Mouse (Mus musculus) neural tube, embryonic 11.5 days (tissue): ENCODE results near the gene Pdcd7. TPM values are rescaled to one million over a fixed set of nuclear protein-coding genes. Genes with fewer than 3 reads are reported as not detected.

Source experiments
- ATAC-seq: fragments of 200-750 bp; cut with Nextera tagmentation; 2 replicates; pipeline ENCODE4 v1.8.0; 2017; ENCODE audit warnings: moderate number of reproducible peaks, mild to moderate bottlenecking, moderate TSS enrichment, moderate library complexity; ENCODE audit not compliant: insufficient read depth, low FRiP score, low TSS enrichment
- DNase-seq: peaks from one replicate; pipeline ENCODE4 v3.0.0-alpha.2; 2015; ENCODE audit warnings: low spot score
- H3K27ac ChIP-seq: fragments of 300-500 bp; sonication (generic); 2 replicates; pipeline ENCODE4 v1.5.1; 2014; ENCODE audit warnings: low read depth, mild to moderate bottlenecking, low read length
- H3K27me3 ChIP-seq: fragments of 300-500 bp; sonication (generic); 2 replicates; pipeline ENCODE4 v1.6.1; 2014; ENCODE audit warnings: mild to moderate bottlenecking, low read length, mixed read lengths; ENCODE audit not compliant: control insufficient read depth, insufficient read depth
- H3K36me3 ChIP-seq: fragments of 300-500 bp; sonication (generic); 2 replicates; pipeline ENCODE4 v1.6.1; 2014; ENCODE audit warnings: mild to moderate bottlenecking, low read length, moderate library complexity, mixed read lengths; ENCODE audit not compliant: control insufficient read depth, insufficient read depth
- H3K4me1 ChIP-seq: fragments of 300-500 bp; sonication (generic); 2 replicates; pipeline ENCODE4 v1.6.1; 2014; ENCODE audit warnings: low read length, mixed read lengths; ENCODE audit not compliant: control insufficient read depth, insufficient read depth
- H3K4me2 ChIP-seq: fragments of 300-500 bp; sonication (generic); 2 replicates; pipeline ENCODE4 v1.6.1; 2014; ENCODE audit warnings: low read depth, mild to moderate bottlenecking, moderate library complexity
- H3K4me3 ChIP-seq: fragments of 300-500 bp; sonication (generic); 2 replicates; pipeline ENCODE4 v1.5.1; 2014; ENCODE audit warnings: low read depth, low read length
- H3K9ac ChIP-seq: fragments of 300-500 bp; sonication (generic); 2 replicates; pipeline ENCODE4 v1.6.1; 2014; ENCODE audit warnings: mild to moderate bottlenecking, low read length
- H3K9me3 ChIP-seq: fragments of 300-500 bp; sonication (generic); 2 replicates; pipeline ENCODE4 v1.6.1; 2016; ENCODE audit warnings: low read length; ENCODE audit not compliant: control insufficient read depth
- WGBS: fragments of 180-500 bp; shearing (Covaris S2); extraction: QIAGEN DNeasy Blood & Tissue Kit; methylation state at CpG from one replicate; pipeline ENCODE4 v1.1.7; 2014; 5-methylcytosine and 5-hydroxymethylcytosine counted together
- polyA plus RNA-seq: library from polyadenylated mRNA; unstranded; fragments of >200 nt; fragmentation: Nextera tagmentation; extraction: Ambion mirVana; gene quantifications from 2 replicates; pipeline ENCODE4 v1.2.1, GENCODE M21; 2014

Pdcd7 gene
- polyA plus RNA-seq, 1 experiment from 2014 or later: 14.3 TPM

- Histone ChIP-seq H3K4me2 (no peak overlapping the region), H3K36me3 (no peaks in the 10 kb centered on the region), H3K4me1 (no peaks in the 10 kb centered on the region), H3K27me3 (no peaks in the 10 kb centered on the region), H3K9ac (no peak overlapping the region), H3K4me3 (no peak overlapping the region), H3K27ac (no peak overlapping the region), H3K9me3 (no peaks in the 10 kb centered on the region)
- no peak for ATAC-seq
- DNase-seq: no peak
- whole genome bisulfite sequencing: 55% methylated on average over 3 of the region's 3 CpGs
Measured at GRCm38 (mm10) chr9:65384276-65384675, 38.4 kb downstream of the Pdcd7 start.

- ATAC-seq (no peak), DNase-seq (peak; percentile 32)
- peaks cover 17% of the 10 kb centered on the region for H3K27me3 ChIP-seq
- no peak overlapping the region for H3K4me3 ChIP-seq
- WGBS: 17% methylated on average over 8 of the region's 8 CpGs
- H3K27ac ChIP-seq: no peak overlapping the region
- H3K9me3 ChIP-seq: no peaks in the 10 kb centered on the region
- H3K4me1 ChIP-seq: 0 out of 2 replicates have a peak, but pooled peaks cover 4% of the 10 kb centered on the region
- no peak overlapping the region for H3K9ac ChIP-seq
- no peaks in the 10 kb centered on the region for H3K36me3 ChIP-seq
- no peak overlapping the region for H3K4me2 ChIP-seq
Measured at GRCm38 (mm10) chr9:65386373-65387140, 40.7 kb downstream of the Pdcd7 start.

GRCm38 (mm10) chr9:65390752-65391612 is 45.1 kb downstream of the Pdcd7 start:
- H3K9ac ChIP-seq: peak overlapping the region; percentile 22
- WGBS: 16% methylated on average over 88 of the region's 96 CpGs
- H3K4me2 ChIP-seq: peak overlapping the region; percentile 46
- no peaks in the 10 kb centered on the region for H3K36me3 ChIP-seq
- peak overlapping the region; percentile 34 for H3K4me3 ChIP-seq
- peaks cover 29% of the 10 kb centered on the region for H3K27me3 ChIP-seq
- no peak for ATAC-seq
- DNase-seq: peak; percentile 46
- 0 out of 2 replicates have a peak, but pooled peaks cover 4% of the 10 kb centered on the region for H3K4me1 ChIP-seq
- H3K9me3 ChIP-seq: no peaks in the 10 kb centered on the region
- no peak overlapping the region for H3K27ac ChIP-seq

- no peak within 1 kb of the TSS for H3K27ac ChIP-seq
- peak within 1 kb of the TSS; percentile 22 for H3K9ac ChIP-seq
- H3K36me3 ChIP-seq: no peaks in the 10 kb centered on the region
- ATAC-seq (no peak), DNase-seq (no peak)
- H3K4me3 ChIP-seq: peak within 1 kb of the TSS; percentile 34
- 0 out of 2 replicates have a peak, but pooled peaks cover 4% of the 10 kb centered on the region for H3K4me1 ChIP-seq
- H3K9me3 ChIP-seq: no peaks in the 10 kb centered on the region
- WGBS: 38% methylated on average over 8 of the region's 8 CpGs
- H3K4me2 ChIP-seq: peak within 1 kb of the TSS; percentile 46
- H3K27me3 ChIP-seq: peaks cover 29% of the 10 kb centered on the region
Measured at GRCm38 (mm10) chr9:65391613-65391964, 45.7 kb downstream of the Pdcd7 start, which contains the start of gene Kbtbd13. Kbtbd13 (minus strand) TSS chr9:65391652.

- 32% methylated on average over 6 of the region's 6 CpGs for WGBS
- Histone ChIP-seq H3K4me1 (0 out of 2 replicates have a peak, but pooled peaks cover 4% of the 10 kb centered on the region), H3K36me3 (no peaks in the 10 kb centered on the region), H3K27ac (no peak overlapping the region), H3K9ac (no peak overlapping the region), H3K27me3 (peaks cover 29% of the 10 kb centered on the region), H3K4me3 (no peak overlapping the region), H3K4me2 (no peak overlapping the region), H3K9me3 (no peaks in the 10 kb centered on the region)
- DNase-seq: peak; percentile 73
- ATAC-seq: no peak
Measured at GRCm38 (mm10) chr9:65392638-65393364, 46.9 kb downstream of the Pdcd7 start.

- Histone ChIP-seq H3K4me2 (no peak overlapping the region), H3K27ac (no peak overlapping the region), H3K9ac (no peak overlapping the region), H3K27me3 (peaks cover 29% of the 10 kb centered on the region), H3K4me1 (peaks cover 4% of the 10 kb centered on the region; the same call in 1 of the 2 replicates), H3K36me3 (no peaks in the 10 kb centered on the region), H3K4me3 (no peak overlapping the region), H3K9me3 (no peaks in the 10 kb centered on the region)
- DNase-seq (no peak), ATAC-seq (no peak)
- WGBS: 58% methylated on average over 2 of the region's 2 CpGs
Measured at GRCm38 (mm10) chr9:65393606-65394005, 47.7 kb downstream of the Pdcd7 start.

GRCm38 (mm10) chr9:65394360-65394759 is 48.5 kb downstream of the Pdcd7 start:
- ATAC-seq (no peak), DNase-seq (no peak)
- H3K27me3 ChIP-seq: peaks cover 29% of the 10 kb centered on the region
- H3K4me3 ChIP-seq: no peak overlapping the region
- WGBS: 68% methylated on average over 2 of the region's 2 CpGs
- H3K27ac ChIP-seq: no peak overlapping the region
- H3K9me3 ChIP-seq: no peaks in the 10 kb centered on the region
- no peak overlapping the region for H3K9ac ChIP-seq
- peaks cover 4% of the 10 kb centered on the region; the same call in 1 of the 2 replicates for H3K4me1 ChIP-seq
- H3K4me2 ChIP-seq: no peak overlapping the region
- H3K36me3 ChIP-seq: no peaks in the 10 kb centered on the region

GRCm38 (mm10) chr9:65398279-65398678 is 52.4 kb downstream of the Pdcd7 start, which contains the start of gene Rasl12:
Rasl12 (plus strand) TSS chr9:65398506.
- H3K4me2 ChIP-seq: peak within 1 kb of the TSS; percentile 72
- DNase-seq (peak; percentile 84), ATAC-seq (peak; percentile 55; the same call in 1 of the 2 replicates)
- H3K36me3 ChIP-seq: no peaks in the 10 kb centered on the region
- H3K9me3 ChIP-seq: no peaks in the 10 kb centered on the region
- H3K27ac ChIP-seq: no peak within 1 kb of the TSS
- under 1% methylated on average over 24 of the region's 24 CpGs for WGBS
- no peaks in the 10 kb centered on the region for H3K27me3 ChIP-seq
- H3K9ac ChIP-seq: peak within 1 kb of the TSS; percentile 64
- H3K4me3 ChIP-seq: peak within 1 kb of the TSS; percentile 43
- no peaks in the 10 kb centered on the region; the same call in 1 of the 2 replicates for H3K4me1 ChIP-seq
